Mouse (Mus musculus): Measurements from ENCODE around the gene Clps.

DNA sequence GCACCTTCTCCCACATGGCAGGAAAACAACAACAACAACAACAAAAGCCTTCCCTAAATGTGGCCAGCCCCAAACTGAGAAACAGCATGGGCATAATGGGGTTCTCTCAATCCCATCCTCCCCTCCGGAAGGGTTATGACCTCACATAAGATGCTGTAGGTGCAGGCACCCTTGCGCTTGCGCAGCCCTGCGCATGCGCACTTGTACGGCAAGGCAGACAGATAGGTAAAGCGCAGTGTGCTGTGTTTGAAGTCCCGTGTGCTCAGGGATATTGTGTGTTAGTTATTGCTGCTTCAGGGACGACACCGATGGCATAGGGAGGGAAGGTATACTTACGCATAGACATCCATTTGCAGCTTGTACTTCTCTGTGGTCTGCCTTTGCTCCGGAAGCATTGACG is 27.2 kb downstream of the Clps start:
- TF ChIP-seq CTCF (IDR thresholded peaks at IDR 0.05; ENCODE audit: low read depth, low read length), result no peak
- no peak for TF ChIP-seq TAL1 (conservative IDR thresholded peaks at IDR 0.05; ENCODE audit: low read depth, low read length)
